In the genomic region with DNA sequence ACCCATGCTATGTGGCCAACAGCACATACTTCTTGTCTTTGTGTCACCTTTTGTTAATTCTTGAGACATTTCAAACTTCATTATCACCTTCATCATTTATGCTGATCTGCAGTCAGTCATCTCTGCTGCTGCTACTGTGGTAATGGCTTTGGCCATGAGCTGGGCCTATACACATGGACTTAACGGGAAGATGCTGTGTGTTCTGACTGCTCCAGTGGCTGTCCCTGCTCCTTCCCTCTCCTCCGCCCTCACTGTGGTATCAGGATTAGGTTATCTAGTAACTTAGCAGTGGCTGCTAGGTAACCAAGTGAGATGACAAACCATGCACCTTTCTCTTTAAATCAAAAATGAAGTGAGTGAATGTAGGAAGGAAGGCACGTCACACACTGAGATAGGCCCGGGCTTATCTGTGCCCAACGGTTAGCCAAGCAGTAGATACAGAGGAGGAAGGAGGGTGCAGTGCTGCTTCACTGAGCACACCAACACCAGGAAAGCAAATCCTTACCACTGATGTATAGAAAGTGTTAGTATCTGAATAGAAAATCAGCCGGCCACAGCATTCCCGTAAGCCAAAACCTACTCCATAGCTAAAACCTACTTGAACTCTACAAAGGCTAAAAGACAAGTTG, we compare ENCODE assay signal across 22 mouse cellular contexts.
DNase-seq lines count a peak whose midpoint lies in the region; ATAC-seq and TF ChIP-seq lines count a peak whose summit lies in the region.
"Had no signal": no experiment of that assay in that cellular context is flagged by ENCODE, and none has a peak within 500 bp of the region (broad histone marks: within the 10 kb centered on the region; RNA-seq: fewer than 3 reads in every experiment).

No protein-coding gene starts in this region.

- no peak for TF ChIP-seq EP300 in liver, postnatal 0 days (IDR thresholded peaks at IDR 0.05; ENCODE audit: low read depth)

- no peak overlapping the region for H3K4me3 ChIP-seq in forebrain, embryonic 12.5 days (replicated peaks)
- no peak overlapping the region for H3K4me3 ChIP-seq in forebrain, postnatal 0 days (ENCODE audit: low read depth, low read length)
- no peak overlapping the region for H3K4me3 ChIP-seq in liver, postnatal 0 days (ENCODE audit: low read depth, low read length)
- H3K4me3 ChIP-seq: erythroblast, embryonic 14.5 days; heart, adult 2 months; limb, embryonic 15.5 days; lung, embryonic 15.5 days had no signal

- DNase-seq in forebrain, postnatal 0 days = no peak
- peak; percentile 18 for DNase-seq in liver
- no peak for DNase-seq in liver, postnatal 0 days
- DNase-seq in embryo, embryonic 9.5 days (ENCODE audit: extremely low spot score) = no peak
- DNase-seq in right cerebral cortex, postnatal 25 days = no peak
- DNase-seq: cerebellum, adult 18-20 months; cerebellum, postnatal 36 days; gastrocnemius, postnatal 10 days; heart, adult 2 months; kidney, adult 2 months; kidney, postnatal 10 days; layer of hippocampus, postnatal 36 days; lung, postnatal 4 days; midbrain, embryonic 14.5 days; thymus, postnatal 25 days had no signal

- H3K36me3 ChIP-seq in forebrain, embryonic 12.5 days (replicated peaks) = no peaks in the 10 kb centered on the region
- no peaks in the 10 kb centered on the region for H3K36me3 ChIP-seq in forebrain, postnatal 0 days (ENCODE audit: insufficient read depth)
- no peaks in the 10 kb centered on the region for H3K36me3 ChIP-seq in liver, postnatal 0 days (replicated peaks; ENCODE audit: insufficient read depth, low read length)
- H3K36me3 ChIP-seq: G1E; limb, embryonic 15.5 days; lung, embryonic 15.5 days had no signal

- H3K9ac ChIP-seq in forebrain, embryonic 12.5 days = no peak overlapping the region
- H3K9ac ChIP-seq in forebrain, postnatal 0 days = no peak overlapping the region
- no peak overlapping the region for H3K9ac ChIP-seq in liver, postnatal 0 days (replicated peaks)
- H3K9ac ChIP-seq: limb, embryonic 15.5 days; lung, embryonic 15.5 days had no signal

- WGBS in forebrain, embryonic 12.5 days = 79% methylated on average over 7 of the region's 7 CpGs
- 81% methylated on average over 7 of the region's 7 CpGs for WGBS in forebrain, postnatal 0 days
- WGBS in liver, postnatal 0 days (ENCODE audit: insufficient replicate concordance) = 51% methylated on average over 7 of the region's 7 CpGs

- no peak overlapping the region for H3K4me2 ChIP-seq in forebrain, embryonic 12.5 days
- no peak overlapping the region for H3K4me2 ChIP-seq in forebrain, postnatal 0 days (ENCODE audit: low read depth)
- H3K4me2 ChIP-seq in liver, postnatal 0 days (ENCODE audit: low read depth, low read length) = no peak overlapping the region
- H3K4me2 ChIP-seq: limb, embryonic 15.5 days; lung, embryonic 15.5 days had no signal

- no peak for TF ChIP-seq CTCF in forebrain, postnatal 0 days (IDR thresholded peaks at IDR 0.05; ENCODE audit: low read depth)
- TF ChIP-seq CTCF in liver, postnatal 0 days (IDR thresholded peaks at IDR 0.05; ENCODE audit: low read depth) = no peak

- H3K9me3 ChIP-seq in forebrain, embryonic 12.5 days = no peaks in the 10 kb centered on the region
- H3K9me3 ChIP-seq in forebrain, postnatal 0 days (ENCODE audit: low read length) = no peaks in the 10 kb centered on the region
- 0 out of 2 replicates have a peak, but pooled peaks cover 3% of the 10 kb centered on the region for H3K9me3 ChIP-seq in liver, postnatal 0 days (ENCODE audit: low read length)
- H3K9me3 ChIP-seq: G1E; limb, embryonic 15.5 days; lung, embryonic 15.5 days had no signal

- H3K27ac ChIP-seq in forebrain, embryonic 12.5 days = peak overlapping the region; percentile 57; the same call in 1 of the 2 replicates
- H3K27ac ChIP-seq in forebrain, postnatal 0 days (ENCODE audit: low read depth, low read length) = no peak overlapping the region
- no peak overlapping the region for H3K27ac ChIP-seq in liver, postnatal 0 days (ENCODE audit: low read depth)
- H3K27ac ChIP-seq: heart, adult 2 months; limb, embryonic 15.5 days; lung, embryonic 15.5 days had no signal

- no peak for ATAC-seq in forebrain, embryonic 12.5 days (ENCODE audit: low FRiP score)
- ATAC-seq in forebrain, postnatal 0 days = no peak
- ATAC-seq in liver, postnatal 0 days = no peak
- ATAC-seq in megakaryocyte progenitor cell, adult 5-6 weeks (replicated peaks; ENCODE audit: poor library complexity) = peak; percentile 64
- ATAC-seq: inflammation-experienced regulatory T-cells, adult 6 months had no signal

- peaks cover 24% of the 10 kb centered on the region for H3K4me1 ChIP-seq in forebrain, embryonic 12.5 days
- H3K4me1 ChIP-seq in forebrain, postnatal 0 days (ENCODE audit: insufficient read depth) = peaks cover 14% of the 10 kb centered on the region
- 0 out of 2 replicates have a peak, but pooled peaks cover 4% of the 10 kb centered on the region for H3K4me1 ChIP-seq in liver, postnatal 0 days (ENCODE audit: insufficient read depth)

- H3K27me3 ChIP-seq in forebrain, embryonic 12.5 days = no peaks in the 10 kb centered on the region
- H3K27me3 ChIP-seq in forebrain, postnatal 0 days (ENCODE audit: insufficient read depth, low read length) = no peaks in the 10 kb centered on the region
- H3K27me3 ChIP-seq in liver, postnatal 0 days (ENCODE audit: insufficient read depth, low read length) = no peaks in the 10 kb centered on the region
- H3K27me3 ChIP-seq: limb, embryonic 15.5 days; lung, embryonic 15.5 days had no signal
